Mouse (Mus musculus) kidney, postnatal 0 days (tissue): ENCODE data around the gene Ndufaf2. TPM values are rescaled to one million over a fixed set of nuclear protein-coding genes. Genes with fewer than 3 reads are reported as not detected.

Source experiments
- ATAC-seq: fragments of 200-750 bp; cut with Nextera tagmentation; replicated peaks from 2 replicates; pipeline ENCODE4 v1.8.0; 2017; ENCODE audit warnings: low read depth, moderate number of reproducible peaks, moderate TSS enrichment, moderate library complexity; ENCODE audit not compliant: low FRiP score
- DNase-seq: peaks from one replicate; pipeline ENCODE4 v3.0.0-alpha.2; 2016; ENCODE audit warnings: low spot score
- H3K27ac ChIP-seq: fragments of 300-500 bp; sonication (generic); 2 replicates; pipeline ENCODE4 v1.5.1; 2014; ENCODE audit warnings: mild to moderate bottlenecking
- H3K27me3 ChIP-seq: fragments of 300-500 bp; sonication (generic); 2 replicates; pipeline ENCODE4 v1.6.1; 2014; ENCODE audit warnings: low read length, mixed read lengths; ENCODE audit not compliant: insufficient read depth
- H3K36me3 ChIP-seq: fragments of 300-500 bp; sonication (generic); 2 replicates; pipeline ENCODE4 v1.6.1; 2014; ENCODE audit warnings: low read length, mixed read lengths; ENCODE audit not compliant: insufficient read depth
- H3K4me1 ChIP-seq: fragments of 300-500 bp; sonication (generic); replicated peaks from 2 replicates; pipeline ENCODE4 v1.6.1; 2014; ENCODE audit warnings: antibody characterized with exemption, low read length, mixed read lengths; ENCODE audit not compliant: insufficient read depth
- H3K4me2 ChIP-seq: fragments of 300-500 bp; sonication (generic); 2 replicates; pipeline ENCODE4 v1.6.1; 2014; ENCODE audit warnings: mild to moderate bottlenecking, low read length, moderate library complexity, mixed read lengths
- H3K4me3 ChIP-seq: fragments of 300-500 bp; sonication (generic); replicated peaks from 2 replicates; pipeline ENCODE4 v1.5.1; 2014; ENCODE audit warnings: low read depth, low read length
- H3K9ac ChIP-seq: fragments of 300-500 bp; sonication (generic); 2 replicates; pipeline ENCODE4 v1.6.1; 2014; ENCODE audit warnings: low read depth, low read length
- H3K9me3 ChIP-seq: fragments of 300-500 bp; sonication (generic); replicated peaks from 2 replicates; pipeline ENCODE4 v1.6.1; 2016; ENCODE audit warnings: low read length, inconsistent platforms, mixed read lengths
- CTCF ChIP-seq: IDR thresholded peaks from 2 replicates; pipeline ENCODE4 v1.5.1; 2016; ENCODE audit warnings: antibody characterized with exemption, low read depth, mild to moderate bottlenecking, moderate library complexity
- WGBS: fragments of 180-500 bp; shearing (Covaris S2); extraction: QIAGEN DNeasy Blood & Tissue Kit; methylation state at CpG from one replicate; pipeline ENCODE4 v1.1.7; 2014; 5-methylcytosine and 5-hydroxymethylcytosine counted together
- polyA plus RNA-seq: library from polyadenylated mRNA; unstranded; fragments of >200 nt; fragmentation: Nextera tagmentation; extraction: Ambion mirVana; gene quantifications from 2 replicates; pipeline ENCODE4 v1.2.1, GENCODE M21; 2015

The Ndufaf2 gene
- 79.3 and 87.4 TPM in 2 replicates for polyA plus RNA-seq

GRCm38 (mm10) chr13:108158465-108159240 lies at the start of gene Ndufaf2, which contains the start of gene Ercc8:
Gene Ndufaf2, minus strand, starts transcription at chr13:108158623.
Gene Ercc8, plus strand, starts transcription at chr13:108158731.
- 0 out of 2 replicates have a peak within 1 kb of the TSS, but pooled peaks have one; percentile 19 for H3K27ac ChIP-seq
- H3K4me3 ChIP-seq, result peak within 1 kb of the TSS; percentile 85
- ATAC-seq, result peak; percentile 99
- peaks cover 9% of the 10 kb centered on the region for H3K4me1 ChIP-seq
- H3K4me2 ChIP-seq, result peak within 1 kb of the TSS; percentile 88
- TF ChIP-seq CTCF, result no peak
- no peaks in the 10 kb centered on the region for H3K9me3 ChIP-seq
- H3K27me3 ChIP-seq, result no peaks in the 10 kb centered on the region
- H3K9ac ChIP-seq, result peak within 1 kb of the TSS; percentile 68
- H3K36me3 ChIP-seq, result no peaks in the 10 kb centered on the region
- peak; percentile 97 for DNase-seq
- WGBS, result 0% methylated on average over 47 of the region's 47 CpGs

GRCm38 (mm10) chr13:108208090-108208489 lies 49.7 kb upstream of the Ndufaf2 start:
- Histone ChIP-seq H3K4me1 (no peaks in the 10 kb centered on the region), H3K27ac (no peak overlapping the region)
- DNase-seq, result no peak

GRCm38 (mm10) chr13:108207447-108207846 lies 49.0 kb upstream of the Ndufaf2 start:
- no peak overlapping the region for H3K4me2 ChIP-seq
- no peaks in the 10 kb centered on the region for H3K36me3 ChIP-seq
- no peak overlapping the region for H3K9ac ChIP-seq
- no peaks in the 10 kb centered on the region for H3K4me1 ChIP-seq
- no peak overlapping the region for H3K4me3 ChIP-seq
- WGBS, result 73% methylated on average over 2 of the region's 2 CpGs
- no peak overlapping the region for H3K27ac ChIP-seq
- no peaks in the 10 kb centered on the region for H3K9me3 ChIP-seq
- TF ChIP-seq CTCF, result no peak
- ATAC-seq (no peak), DNase-seq (no peak)
- no peaks in the 10 kb centered on the region for H3K27me3 ChIP-seq

More at GRCm38 (mm10) chr13:108208090-108208489, 49.7 kb upstream of the Ndufaf2 start:
- Histone ChIP-seq H3K36me3 (no peaks in the 10 kb centered on the region), H3K9ac (no peak overlapping the region), H3K4me2 (no peak overlapping the region), H3K4me3 (no peak overlapping the region), H3K9me3 (no peaks in the 10 kb centered on the region), H3K27me3 (no peaks in the 10 kb centered on the region)
- TF ChIP-seq CTCF, result no peak
- WGBS, result 64% methylated on average over 5 of the region's 5 CpGs
- ATAC-seq, result no peak

GRCm38 (mm10) chr13:108204857-108205256 lies 46.4 kb upstream of the Ndufaf2 start:
- no peaks in the 10 kb centered on the region for H3K9me3 ChIP-seq
- TF ChIP-seq CTCF, result no peak
- H3K27me3 ChIP-seq, result no peaks in the 10 kb centered on the region
- WGBS, result 84% methylated on average over 3 of the region's 3 CpGs
- no peak overlapping the region for H3K9ac ChIP-seq
- no peak overlapping the region for H3K27ac ChIP-seq
- no peak for ATAC-seq
- no peak overlapping the region for H3K4me2 ChIP-seq
- no peak overlapping the region for H3K4me3 ChIP-seq
- no peaks in the 10 kb centered on the region for H3K4me1 ChIP-seq
- no peak for DNase-seq
- H3K36me3 ChIP-seq, result no peaks in the 10 kb centered on the region

- DNase-seq (no peak), ATAC-seq (no peak)
- no peak overlapping the region for H3K27ac ChIP-seq
- no peak overlapping the region for H3K4me3 ChIP-seq
- no peaks in the 10 kb centered on the region for H3K9me3 ChIP-seq
- H3K4me1 ChIP-seq, result no peaks in the 10 kb centered on the region
- WGBS, result 76% methylated on average over 6 of the region's 6 CpGs
- TF ChIP-seq CTCF, result no peak
- no peaks in the 10 kb centered on the region for H3K27me3 ChIP-seq
- H3K36me3 ChIP-seq, result peaks cover 5% of the 10 kb centered on the region; the same call in 1 of the 2 replicates
- no peak overlapping the region for H3K9ac ChIP-seq
- H3K4me2 ChIP-seq, result no peak overlapping the region
These were observed 37.1 kb upstream of the Ndufaf2 start for GRCm38 (mm10) chr13:108195474-108195873.

- 56% methylated on average over 11 of the region's 11 CpGs for WGBS
- ATAC-seq, result no peak
These were observed 32.8 kb upstream of the Ndufaf2 start for GRCm38 (mm10) chr13:108191074-108191720.

More at GRCm38 (mm10) chr13:108191074-108191720, 32.8 kb upstream of the Ndufaf2 start:
- peak; percentile 83 for DNase-seq
- Histone ChIP-seq H3K4me2 (no peak overlapping the region), H3K27me3 (no peaks in the 10 kb centered on the region), H3K36me3 (peaks cover 9% of the 10 kb centered on the region; the same call in 1 of the 2 replicates), H3K9me3 (no peaks in the 10 kb centered on the region), H3K9ac (no peak overlapping the region), H3K4me1 (no peaks in the 10 kb centered on the region), H3K27ac (no peak overlapping the region), H3K4me3 (no peak overlapping the region)
- TF ChIP-seq CTCF, result peak; percentile 85
